Mouse (Mus musculus): ENCODE measurements around the gene C7. TPM values are rescaled to one million over a fixed set of nuclear protein-coding genes. Genes with fewer than 3 reads are reported as not detected.

C7 gene
- polyA plus RNA-seq, 1 experiment from 2014 or later = 0.06 TPM

DNA sequence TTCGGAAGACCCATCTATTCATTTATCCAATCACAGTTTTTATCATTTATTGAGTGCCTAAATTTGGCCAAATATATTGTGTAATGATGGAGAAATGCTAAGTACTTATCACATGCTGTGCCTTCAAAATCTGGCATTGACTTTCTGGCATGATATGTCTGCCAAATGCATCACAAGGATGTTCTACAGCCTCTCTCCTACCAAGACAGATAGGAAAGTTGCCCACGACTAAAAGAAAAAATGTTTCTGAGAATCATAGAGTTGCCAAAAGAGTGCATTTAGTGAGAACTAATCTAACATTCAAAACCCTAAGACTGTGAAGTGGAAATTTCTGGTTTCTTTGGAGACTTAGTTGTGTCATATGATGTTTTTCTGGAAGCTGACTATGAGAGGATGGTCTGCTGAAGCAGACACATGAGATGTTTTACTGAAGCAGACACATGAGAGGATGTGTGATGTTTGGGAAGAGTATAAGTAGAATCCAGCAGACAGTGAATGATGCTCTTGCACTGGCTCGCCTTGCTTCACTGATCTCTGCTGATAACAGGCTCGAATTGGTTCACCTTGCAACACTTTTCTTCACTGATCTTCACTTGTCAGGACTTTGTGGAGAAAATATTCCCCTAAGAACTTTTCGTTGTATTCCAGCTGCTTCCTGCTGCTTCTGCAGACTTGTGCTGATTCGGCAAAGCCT, 59.9 kb downstream of the C7 start:
- Histone ChIP-seq H3K27ac (ENCODE audit: low read length) (no peak overlapping the region), H3K27me3 (replicated peaks; ENCODE audit: control insufficient read depth, insufficient read depth, low read length) (no peaks in the 10 kb centered on the region), H3K4me1 (ENCODE audit: control insufficient read depth, insufficient read depth, low read length) (no peaks in the 10 kb centered on the region), H3K36me3 (ENCODE audit: control insufficient read depth, insufficient read depth, low read length) (no peaks in the 10 kb centered on the region), H3K4me2 (ENCODE audit: low read depth, low read length) (no peak overlapping the region), H3K9me3 (ENCODE audit: control insufficient read depth, low read length) (no peaks in the 10 kb centered on the region), H3K4me3 (ENCODE audit: low read length) (no peak overlapping the region), H3K9ac (ENCODE audit: low read depth, low read length) (no peak overlapping the region)
- ATAC-seq = no peak
- 77% methylated on average over 6 of the region's 6 CpGs for WGBS

GRCm38 (mm10) chr15:5002903-5003302, 60.6 kb downstream of the C7 start:
- no peak overlapping the region for H3K9ac ChIP-seq (ENCODE audit: low read depth, low read length)
- no peak overlapping the region for H3K4me2 ChIP-seq (ENCODE audit: low read depth, low read length)
- H3K27ac ChIP-seq (ENCODE audit: low read length) = no peak overlapping the region
- WGBS = 40% methylated on average over 2 of the region's 2 CpGs
- H3K27me3 ChIP-seq (replicated peaks; ENCODE audit: control insufficient read depth, insufficient read depth, low read length) = no peaks in the 10 kb centered on the region
- H3K36me3 ChIP-seq (ENCODE audit: control insufficient read depth, insufficient read depth, low read length) = no peaks in the 10 kb centered on the region
- no peaks in the 10 kb centered on the region for H3K4me1 ChIP-seq (ENCODE audit: control insufficient read depth, insufficient read depth, low read length)
- H3K9me3 ChIP-seq (ENCODE audit: control insufficient read depth, low read length) = no peaks in the 10 kb centered on the region
- no peak for ATAC-seq
- H3K4me3 ChIP-seq (ENCODE audit: low read length) = no peak overlapping the region

DNA sequence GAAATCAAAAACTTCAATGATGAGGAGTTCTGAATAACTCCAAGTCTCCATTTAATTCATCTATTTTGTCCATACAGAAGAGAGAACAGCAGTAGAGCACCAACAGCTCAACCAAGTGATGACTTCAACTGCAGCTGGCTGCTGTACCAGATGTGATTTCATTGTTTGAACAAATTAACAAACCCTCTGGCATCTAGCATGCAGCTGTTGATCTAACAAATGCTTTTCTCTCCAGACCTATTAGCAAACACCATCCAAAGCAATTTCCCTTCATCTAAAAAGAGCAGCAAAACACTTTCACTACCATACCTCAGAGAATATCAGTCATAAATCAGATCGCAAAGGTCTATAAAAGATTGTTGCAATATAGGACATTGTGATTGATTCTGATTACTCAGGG, 90.2 kb downstream of the C7 start:
- no peak for ATAC-seq
- Histone ChIP-seq H3K4me3 (ENCODE audit: low read length) (no peak overlapping the region), H3K4me2 (ENCODE audit: low read depth, low read length) (no peak overlapping the region), H3K9ac (ENCODE audit: low read depth, low read length) (no peak overlapping the region), H3K9me3 (ENCODE audit: control insufficient read depth, low read length) (no peaks in the 10 kb centered on the region), H3K27ac (ENCODE audit: low read length) (no peak overlapping the region), H3K4me1 (ENCODE audit: control insufficient read depth, insufficient read depth, low read length) (no peaks in the 10 kb centered on the region), H3K36me3 (ENCODE audit: control insufficient read depth, insufficient read depth, low read length) (no peaks in the 10 kb centered on the region), H3K27me3 (replicated peaks; ENCODE audit: control insufficient read depth, insufficient read depth, low read length) (no peaks in the 10 kb centered on the region)
- 68% methylated on average over 1 of the region's 1 CpGs for WGBS

Other genes starting within 250 kb of the C7 start
- not detected in 2 replicates for gene Mroh2b, start 165.0 kb downstream of the C7 start, polyA plus RNA-seq (2015; fragmentation: Nextera tagmentation; extraction: Ambion mirVana)
- gene Card6, start 44.8 kb upstream of the C7 start, polyA plus RNA-seq (2015; fragmentation: Nextera tagmentation; extraction: Ambion mirVana) = 1.5 and 2.1 TPM in 2 replicates
- gene Rpl37, start 52.9 kb upstream of the C7 start, polyA plus RNA-seq (2015; fragmentation: Nextera tagmentation; extraction: Ambion mirVana) = 432 and 438 TPM in 2 replicates
- 23.1 and 24.9 TPM in 2 replicates for gene Prkaa1, start 80.1 kb upstream of the C7 start, polyA plus RNA-seq (2015; fragmentation: Nextera tagmentation; extraction: Ambion mirVana)
- 32.0 and 32.9 TPM in 2 replicates for gene Ttc33, start 121.8 kb upstream of the C7 start, polyA plus RNA-seq (2015; fragmentation: Nextera tagmentation; extraction: Ambion mirVana)
- gene Ptger4, start 180.4 kb upstream of the C7 start, polyA plus RNA-seq (2015; fragmentation: Nextera tagmentation; extraction: Ambion mirVana) = 6.0 and 7.1 TPM in 2 replicates